Mouse (Mus musculus) thymus, adult 2 months (tissue): Measurements from ENCODE around the gene Bhlhe23.

Experiments
- CTCF ChIP-seq: fragments of 200-500 bp; IDR thresholded peaks from 2 replicates; pipeline ENCODE4 v1.5.1; 2012; ENCODE audit warnings: mild to moderate bottlenecking, control low read depth, low read length, moderate library complexity, borderline replicate concordance; ENCODE audit not compliant: control insufficient read depth, poor library complexity, insufficient read depth; ENCODE audit errors: extremely low read depth
- POLR2A ChIP-seq: fragments of 200-500 bp; IDR thresholded peaks from 2 replicates; pipeline ENCODE4 v1.6.1; 2012; ENCODE audit warnings: mild to moderate bottlenecking, low read length, control low read depth, moderate library complexity; ENCODE audit not compliant: control insufficient read depth, poor library complexity, insufficient read depth; ENCODE audit errors: extremely low read depth

DNA sequence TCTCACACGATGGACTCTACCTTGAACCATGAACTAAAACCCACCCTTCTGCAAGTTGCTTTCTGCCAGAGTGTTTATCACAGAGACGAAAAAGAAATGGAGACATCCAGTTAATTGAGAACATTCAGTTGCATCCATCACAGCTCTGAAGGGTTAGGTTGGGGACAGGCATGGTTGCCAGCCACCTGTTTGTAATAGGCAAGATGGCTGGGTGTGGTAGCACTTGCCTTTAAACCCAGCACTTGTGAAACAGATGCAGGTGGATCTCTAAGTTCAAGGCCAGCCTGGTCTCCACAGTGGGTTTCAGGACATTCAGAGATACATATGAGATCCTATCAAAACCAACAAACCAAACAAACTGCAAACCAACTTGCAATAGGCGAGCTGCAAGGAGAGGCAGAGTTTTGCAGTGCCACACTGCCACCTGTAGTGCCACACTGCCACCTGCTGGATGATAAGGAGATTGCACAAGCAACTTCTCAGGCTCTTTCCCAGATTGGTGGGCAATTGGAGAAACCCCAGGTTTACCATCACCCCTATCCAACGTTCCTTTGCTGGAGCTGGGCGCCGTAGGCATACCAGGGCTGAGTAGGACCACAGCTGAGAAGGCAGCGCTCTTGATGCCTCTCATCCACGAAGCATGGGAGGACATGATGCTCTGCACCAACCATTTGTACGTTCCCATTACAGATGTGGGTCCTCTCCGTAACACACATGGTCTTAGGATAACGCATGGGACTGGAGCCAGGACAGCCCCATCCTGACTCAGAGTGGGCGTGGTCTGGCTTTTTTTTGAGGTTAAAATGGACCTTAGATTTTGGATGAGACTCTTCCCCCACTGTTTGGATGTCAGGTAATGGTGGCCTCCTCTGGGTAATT, 2.8 kb upstream of the Bhlhe23 start:
- TF ChIP-seq POLR2A (no peak), CTCF (peak; percentile 75; the same call in 1 of the 2 replicates)
